Mouse (Mus musculus) forebrain, embryonic 10.5 days (tissue): Measurements from ENCODE around the gene Rere. TPM values are rescaled to one million over a fixed set of nuclear protein-coding genes. Genes with fewer than 3 reads are reported as not detected.
"Not testable (repeated sequence)": the region's sequence is repeated elsewhere in the genome, so short reads cannot be mapped to it uniquely, and the experiment has no call there.

Experiments
- DNase-seq: peaks from one replicate; pipeline ENCODE4 v3.0.0-alpha.2; 2017; ENCODE audit warnings: low spot score; ENCODE audit errors: extremely low spot score
- H3K27ac ChIP-seq: fragments of 300-500 bp; sonication (generic); 2 replicates; pipeline ENCODE4 v1.5.1; 2016; ENCODE audit warnings: mild to moderate bottlenecking
- H3K27me3 ChIP-seq: fragments of 300-500 bp; sonication (generic); 2 replicates; pipeline ENCODE4 v1.6.1; 2016; ENCODE audit warnings: mild to moderate bottlenecking; ENCODE audit not compliant: poor library complexity, severe bottlenecking
- H3K36me3 ChIP-seq: fragments of 300-500 bp; sonication (generic); replicated peaks from 2 replicates; pipeline ENCODE4 v1.6.1; 2016; ENCODE audit warnings: mild to moderate bottlenecking, moderate library complexity
- H3K4me1 ChIP-seq: fragments of 300-500 bp; sonication (generic); 2 replicates; pipeline ENCODE4 v1.6.1; 2016
- H3K4me3 ChIP-seq: fragments of 300-500 bp; sonication (generic); 2 replicates; pipeline ENCODE4 v1.5.1; 2016; ENCODE audit warnings: mild to moderate bottlenecking, moderate library complexity
- H3K9me3 ChIP-seq: fragments of 300-500 bp; sonication (generic); 2 replicates; pipeline ENCODE4 v1.6.1; 2016; ENCODE audit warnings: mild to moderate bottlenecking, moderate library complexity
- WGBS: fragments of 180-500 bp; shearing (Covaris S2); methylation state at CpG from one replicate; pipeline ENCODE4 v1.1.7; 2016; 5-methylcytosine and 5-hydroxymethylcytosine counted together
- polyA plus RNA-seq: library from polyadenylated mRNA; unstranded; fragments of >200 nt; fragmentation: Nextera tagmentation; extraction: Ambion mirVana; gene quantifications from 2 replicates; pipeline ENCODE4 v1.2.1, GENCODE M21; 2016

The Rere gene
- polyA plus RNA-seq, 1 experiment from 2014 or later: 31.1 TPM

GRCm38 (mm10) chr4:150540392-150541094 is 259.1 kb downstream of the Rere start:
- peaks cover 46% of the 10 kb centered on the region for H3K36me3 ChIP-seq
- H3K9me3 ChIP-seq: no peaks in the 10 kb centered on the region
- peaks cover 14% of the 10 kb centered on the region for H3K4me1 ChIP-seq
- no peak for DNase-seq
- no peak overlapping the region for H3K27ac ChIP-seq
- H3K27me3 ChIP-seq: no peaks in the 10 kb centered on the region
- no peak overlapping the region for H3K4me3 ChIP-seq
- 61% methylated on average over 5 of the region's 5 CpGs for WGBS

DNA sequence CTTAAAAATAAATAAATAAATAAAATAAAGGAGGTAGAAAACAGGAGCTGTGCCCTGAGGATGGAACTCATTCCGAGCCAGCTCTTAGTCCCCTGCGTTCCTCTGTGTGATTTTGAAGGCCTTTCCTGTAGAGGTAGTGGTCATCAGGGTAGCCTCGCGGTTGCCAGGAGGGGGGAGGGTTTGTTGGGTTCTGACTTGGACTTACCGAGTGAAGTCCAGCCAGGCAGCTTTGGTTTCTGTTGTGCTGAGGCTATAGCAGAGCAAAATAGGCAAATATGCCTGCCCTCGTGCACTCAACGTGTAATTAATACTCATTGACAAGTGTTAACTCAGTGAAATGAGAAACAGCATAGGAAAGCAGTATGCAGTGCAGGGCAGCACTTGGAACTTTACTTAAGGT is 262.8 kb downstream of the Rere start:
- Histone ChIP-seq H3K36me3 (peaks cover 33% of the 10 kb centered on the region), H3K4me3 (no peak overlapping the region), H3K27ac (no peak overlapping the region), H3K27me3 (no peaks in the 10 kb centered on the region), H3K9me3 (no peaks in the 10 kb centered on the region), H3K4me1 (peaks cover 13% of the 10 kb centered on the region)
- DNase-seq: no peak
- 87% methylated on average over 7 of the region's 7 CpGs for WGBS

DNA sequence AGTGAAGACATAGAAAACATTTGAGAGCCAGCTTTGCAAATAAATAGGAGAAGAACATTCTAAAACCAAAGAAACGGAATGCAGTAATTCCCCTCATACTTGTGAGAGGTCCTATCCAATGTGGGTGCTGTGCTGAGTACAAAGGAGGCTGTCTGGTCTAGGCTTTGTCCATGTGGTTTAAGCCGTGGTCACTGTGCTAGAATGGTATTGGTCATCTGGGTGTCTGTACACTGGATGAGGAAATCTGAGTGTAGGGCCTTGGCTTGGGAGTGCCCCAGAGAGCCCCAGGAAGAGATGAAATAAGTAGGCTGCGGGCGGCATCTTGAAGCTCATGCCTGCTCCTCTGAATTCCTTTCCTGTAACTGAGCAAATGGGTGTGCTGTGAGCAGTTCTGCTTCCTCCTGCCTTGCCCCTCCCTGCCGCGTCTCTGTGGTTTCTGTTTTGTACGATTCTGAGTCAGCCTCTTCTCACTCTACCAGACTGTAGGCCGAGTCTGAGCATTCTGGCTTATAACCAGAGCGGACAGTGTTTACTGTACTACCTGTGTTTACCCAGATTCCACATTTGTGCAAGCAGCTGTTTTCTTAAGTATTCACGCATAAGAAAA is 263.3 kb downstream of the Rere start:
- H3K4me3 ChIP-seq: no peak overlapping the region
- H3K36me3 ChIP-seq: peaks cover 35% of the 10 kb centered on the region
- no peak overlapping the region for H3K27ac ChIP-seq
- WGBS: 91% methylated on average over 10 of the region's 10 CpGs
- no peak for DNase-seq
- H3K4me1 ChIP-seq: peaks cover 8% of the 10 kb centered on the region
- no peaks in the 10 kb centered on the region for H3K9me3 ChIP-seq
- no peaks in the 10 kb centered on the region for H3K27me3 ChIP-seq

- no peaks in the 10 kb centered on the region for H3K9me3 ChIP-seq
- no peak overlapping the region for H3K27ac ChIP-seq
- no peak overlapping the region for H3K4me3 ChIP-seq
- DNase-seq: no peak
- H3K4me1 ChIP-seq: no peaks in the 10 kb centered on the region
- peaks cover 44% of the 10 kb centered on the region for H3K36me3 ChIP-seq
- 94% methylated on average over 7 of the region's 7 CpGs for WGBS
- H3K27me3 ChIP-seq: no peaks in the 10 kb centered on the region
Observed at GRCm38 (mm10) chr4:150545775-150546174, 264.3 kb downstream of the Rere start.

GRCm38 (mm10) chr4:150546296-150546695 is 264.9 kb downstream of the Rere start:
- H3K9me3 ChIP-seq, H3K27me3 ChIP-seq, H3K27ac ChIP-seq, DNase-seq, H3K4me1 ChIP-seq, H3K4me3 ChIP-seq: not testable (repeated sequence)
- H3K36me3 ChIP-seq: peaks cover 43% of the 10 kb centered on the region
- WGBS: 95% methylated on average over 4 of the region's 4 CpGs

DNA sequence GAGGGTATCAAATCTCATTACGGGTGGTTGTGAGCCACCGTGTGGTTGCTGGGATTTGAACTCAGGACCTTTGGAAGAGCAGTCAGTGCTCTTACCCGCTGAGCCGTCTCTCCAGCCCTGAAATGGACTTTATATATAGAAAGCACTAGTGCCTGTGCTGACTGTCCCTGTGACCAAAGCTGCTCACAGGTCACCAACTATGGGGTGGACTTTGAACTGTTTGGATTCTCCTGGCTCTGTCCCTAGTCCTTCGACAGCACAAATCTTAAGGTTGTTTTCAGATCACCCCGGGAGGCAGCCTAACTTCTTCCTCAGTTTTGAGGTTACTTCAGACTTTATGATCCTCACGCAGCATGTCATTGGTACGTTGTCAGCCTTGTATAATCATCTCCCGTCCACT is 267.9 kb downstream of the Rere start:
- no peak for DNase-seq

DNA sequence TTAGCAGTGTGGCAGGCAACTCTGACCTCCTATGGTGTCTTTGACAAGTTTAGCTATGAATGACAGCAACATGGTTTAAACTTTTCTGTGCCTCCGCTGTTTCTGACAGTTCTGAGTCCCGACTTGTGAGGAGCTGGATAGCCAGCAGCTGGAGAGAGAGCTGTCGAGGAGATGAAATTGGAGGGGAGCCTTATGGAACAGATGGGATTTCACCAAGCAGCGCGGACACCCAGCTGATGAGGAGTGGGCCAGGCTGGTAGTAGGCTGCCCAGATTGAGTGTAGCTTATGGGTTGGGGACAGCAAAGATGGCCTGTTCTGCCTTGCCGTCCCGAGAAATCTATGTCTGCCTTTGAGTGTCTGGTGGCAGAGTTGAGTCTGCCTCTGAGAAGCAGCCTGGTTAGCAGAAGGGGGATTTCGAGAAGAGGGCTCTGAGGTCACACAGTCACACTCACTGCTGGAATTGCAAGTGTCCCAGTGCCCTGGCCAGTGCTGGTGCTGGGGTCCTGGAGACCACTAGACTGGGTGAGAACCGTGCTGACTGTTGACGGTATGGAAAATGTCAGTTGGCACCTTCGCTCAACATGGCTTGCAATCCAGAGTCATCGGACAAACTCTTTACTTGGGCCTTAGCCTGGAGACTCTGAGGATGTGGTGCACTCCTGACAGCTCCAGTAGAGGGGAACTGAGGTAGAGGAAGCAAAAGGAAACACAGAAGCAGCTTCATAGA is 268.7 kb downstream of the Rere start:
- peaks cover 67% of the 10 kb centered on the region for H3K36me3 ChIP-seq
- H3K4me1 ChIP-seq: no peaks in the 10 kb centered on the region
- DNase-seq: no peak
- no peak overlapping the region for H3K27ac ChIP-seq
- no peaks in the 10 kb centered on the region for H3K27me3 ChIP-seq
- H3K9me3 ChIP-seq: no peaks in the 10 kb centered on the region
- no peak overlapping the region for H3K4me3 ChIP-seq
- 97% methylated on average over 12 of the region's 12 CpGs for whole genome bisulfite sequencing

More for the DNA sequence above, 267.9 kb downstream of the Rere start:
- peaks cover 59% of the 10 kb centered on the region for H3K36me3 ChIP-seq
- H3K4me3 ChIP-seq: no peak overlapping the region
- H3K9me3 ChIP-seq: no peaks in the 10 kb centered on the region
- no peak overlapping the region for H3K27ac ChIP-seq
- H3K27me3 ChIP-seq: no peaks in the 10 kb centered on the region
- H3K4me1 ChIP-seq: no peaks in the 10 kb centered on the region
- WGBS: 95% methylated on average over 9 of the region's 9 CpGs

- H3K9me3 ChIP-seq: no peaks in the 10 kb centered on the region
- H3K36me3 ChIP-seq: peaks cover 64% of the 10 kb centered on the region
- H3K4me3 ChIP-seq: no peak overlapping the region
- no peak overlapping the region for H3K27ac ChIP-seq
- 91% methylated on average over 4 of the region's 4 CpGs for WGBS
- DNase-seq: no peak
- no peaks in the 10 kb centered on the region for H3K27me3 ChIP-seq
- H3K4me1 ChIP-seq: peaks cover 7% of the 10 kb centered on the region
Observed at GRCm38 (mm10) chr4:150551390-150551789, 269.9 kb downstream of the Rere start.

DNA sequence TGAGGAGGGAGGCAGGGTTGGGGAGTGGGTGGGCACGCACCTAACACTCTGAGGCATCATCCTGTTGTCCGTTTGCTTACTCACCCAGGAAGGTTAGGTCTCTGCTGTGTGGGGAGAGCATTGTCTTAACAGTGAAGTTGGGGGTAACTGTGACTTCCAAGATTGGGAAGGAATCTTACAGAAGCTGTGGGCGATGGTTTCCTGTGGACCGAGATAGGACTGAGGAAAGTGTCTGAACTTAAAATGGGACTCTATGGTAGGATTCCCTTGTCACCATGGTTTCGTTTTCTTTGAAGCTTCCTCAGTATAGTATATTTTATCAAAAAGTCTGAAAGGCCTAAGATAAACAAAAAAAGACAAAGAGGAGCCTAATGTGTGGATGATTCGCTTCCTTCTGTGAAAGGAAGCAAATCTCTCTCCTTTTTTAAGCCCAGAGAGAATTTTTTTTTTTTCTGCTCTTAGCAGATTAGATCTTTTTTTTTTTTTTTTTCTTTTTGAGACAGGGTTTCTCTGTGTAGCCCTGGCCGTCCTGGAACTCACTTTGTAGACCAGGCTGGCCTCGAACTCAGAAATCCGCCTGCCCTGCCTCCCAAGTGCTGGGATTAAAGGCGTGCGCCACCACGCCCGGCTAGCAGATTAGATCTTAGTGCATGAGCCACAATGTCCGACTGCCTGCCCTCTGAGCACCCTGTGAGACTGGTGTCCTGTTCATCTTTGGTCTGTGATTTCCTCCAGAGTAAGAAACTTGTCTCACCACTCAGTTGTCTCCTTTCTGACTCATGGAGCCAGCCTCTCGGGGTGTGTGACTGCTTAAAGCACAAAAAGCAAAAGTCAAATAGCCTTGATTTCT is 271.5 kb downstream of the Rere start:
- WGBS: 91% methylated on average over 15 of the region's 15 CpGs
- H3K36me3 ChIP-seq: peaks cover 57% of the 10 kb centered on the region
- no peaks in the 10 kb centered on the region for H3K27me3 ChIP-seq
- DNase-seq: no peak
- H3K27ac ChIP-seq: no peak overlapping the region
- peaks cover 13% of the 10 kb centered on the region for H3K4me1 ChIP-seq
- no peaks in the 10 kb centered on the region for H3K9me3 ChIP-seq
- no peak overlapping the region for H3K4me3 ChIP-seq

DNA sequence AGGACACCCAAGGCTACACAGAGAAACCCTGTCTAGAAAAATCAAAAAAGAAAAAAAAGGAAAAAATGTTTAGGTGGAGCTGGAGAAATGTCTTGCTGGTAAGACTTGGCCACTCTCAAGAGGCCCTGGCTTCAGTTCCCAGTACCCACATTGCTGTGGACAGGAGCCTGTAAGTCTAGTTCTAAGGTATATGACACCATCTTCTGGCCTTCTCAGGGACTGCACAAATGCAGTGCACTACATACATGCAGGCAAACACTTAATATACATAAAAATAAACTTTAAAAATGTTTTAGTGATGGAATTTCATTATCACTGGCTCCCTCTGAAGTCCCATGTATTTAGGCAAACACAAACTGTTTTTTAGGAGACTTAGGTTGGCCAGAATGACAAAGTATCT is 274.3 kb downstream of the Rere start:
- Histone ChIP-seq H3K9me3 (no peaks in the 10 kb centered on the region), H3K36me3 (peaks cover 44% of the 10 kb centered on the region), H3K27me3 (no peaks in the 10 kb centered on the region), H3K27ac (no peak overlapping the region), H3K4me3 (no peak overlapping the region), H3K4me1 (peaks cover 13% of the 10 kb centered on the region)
- DNase-seq: no peak

GRCm38 (mm10) chr4:150556382-150557221 is 275.2 kb downstream of the Rere start:
- Histone ChIP-seq H3K4me1 (peaks cover 13% of the 10 kb centered on the region), H3K4me3 (no peak overlapping the region), H3K9me3 (no peaks in the 10 kb centered on the region), H3K27me3 (no peaks in the 10 kb centered on the region), H3K36me3 (peaks cover 42% of the 10 kb centered on the region), H3K27ac (peak overlapping the region; percentile 56; the same call in 1 of the 2 replicates)
- no peak for DNase-seq
- 77% methylated on average over 17 of the region's 17 CpGs for WGBS

GRCm38 (mm10) chr4:150557289-150557688 is 275.8 kb downstream of the Rere start:
- DNase-seq, H3K27me3 ChIP-seq, H3K27ac ChIP-seq, H3K9me3 ChIP-seq, H3K4me3 ChIP-seq: not testable (repeated sequence)
- Histone ChIP-seq H3K36me3 (peaks cover 45% of the 10 kb centered on the region), H3K4me1 (peaks cover 13% of the 10 kb centered on the region)
- WGBS: 79% methylated on average over 3 of the region's 3 CpGs
